Mouse (Mus musculus): ENCODE results near the gene Naa16. TPM values are rescaled to one million over a fixed set of nuclear protein-coding genes. Genes with fewer than 3 reads are reported as not detected.

The Naa16 gene
- polyA plus RNA-seq, 1 experiment from 2014 or later: 18.7 TPM

- POLR2A ChIA-PET: interaction anchor here (1.2 kb wide), 1 partner anchor 32 kb away, joined by 3 read pairs; no protein-coding TSS in a partner anchor
- CTCF ChIA-PET: interaction anchor here (0.7 to 1.6 kb wide), 5 partner anchors 9 to 148 kb away, joined by 3 to 4 read pairs (median 3); no protein-coding TSS in a partner anchor
- in situ Hi-C loops (cut with MboI; ENCODE audit: low pct_unique_long_range_greater_than_20kb): loop anchor here (25.0 kb wide), 1 partner anchor 651 kb away; no protein-coding TSS in a partner anchor
- no peak for DNase-seq (ENCODE audit: low read depth, low spot score)
- H3K27me3 ChIP-seq: no peaks in the 10 kb centered on the region
- TF ChIP-seq CTCF (IDR thresholded peaks at IDR 0.05): no peak
- ATAC-seq: no peak
Measured at GRCm38 (mm10) chr14:79313439-79314175, 77.0 kb downstream of the Naa16 start.

DNA sequence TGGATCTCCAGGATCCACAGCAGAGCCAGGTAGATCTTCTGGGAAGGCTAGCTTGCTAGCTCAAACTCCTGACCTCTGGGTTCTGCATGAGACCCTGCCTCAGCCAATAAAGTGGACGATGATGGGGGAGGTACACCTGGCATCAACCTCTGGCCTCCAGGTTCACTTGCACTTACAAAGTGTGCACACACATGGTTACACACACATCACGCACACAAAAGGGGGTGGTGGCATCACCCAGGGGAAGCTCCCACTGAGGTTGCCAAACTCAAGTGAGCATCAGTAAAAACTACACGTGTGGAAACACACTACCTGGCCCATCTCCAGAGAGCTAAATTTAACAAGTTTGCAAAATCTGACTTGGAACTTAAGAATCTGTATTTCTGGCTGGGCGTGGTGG is 77.9 kb downstream of the Naa16 start:
- in situ Hi-C loops (cut with MboI; ENCODE audit: low pct_unique_long_range_greater_than_20kb): loop anchor here (25.0 kb wide), 1 partner anchor 650 kb away; no protein-coding TSS in a partner anchor
- no peak for TF ChIP-seq CTCF (IDR thresholded peaks at IDR 0.05)
- ATAC-seq (no peak), DNase-seq (ENCODE audit: low read depth, low spot score) (no peak)
- ChIA-PET CTCF (interaction anchor here (1.0 to 1.6 kb wide), 3 partner anchors 10 to 21 kb away, joined by 3 to 4 read pairs (median 3); no protein-coding TSS in a partner anchor), POLR2A (interaction anchor here (1.2 kb wide), 1 partner anchor 33 kb away, joined by 3 read pairs; no protein-coding TSS in a partner anchor)
- H3K27me3 ChIP-seq: no peaks in the 10 kb centered on the region

DNA sequence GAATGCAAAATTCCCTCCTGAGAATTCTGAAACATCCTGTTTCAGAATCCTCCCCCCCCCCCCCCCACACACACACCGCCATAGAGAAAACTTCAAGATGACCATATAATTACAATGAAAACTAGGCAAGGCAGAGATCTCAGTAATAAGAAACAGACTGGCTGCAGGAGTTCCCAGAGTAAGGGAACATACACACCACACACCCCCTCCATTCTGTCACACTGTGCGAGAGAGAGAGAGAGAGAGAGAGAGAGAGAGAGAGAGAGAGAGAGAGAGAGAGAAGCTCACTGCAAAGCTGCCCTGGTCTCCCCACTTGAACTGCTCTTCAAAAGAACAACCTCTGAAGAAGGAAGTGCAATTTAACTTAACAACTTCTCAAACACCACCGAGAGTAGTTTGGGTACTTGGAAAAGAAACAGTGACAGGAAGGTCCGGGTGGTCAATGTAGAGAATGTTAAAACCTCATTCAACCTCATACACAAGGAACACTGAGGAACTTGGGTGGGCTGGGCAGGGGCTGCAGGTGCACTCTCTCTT is 78.6 kb downstream of the Naa16 start:
- in situ Hi-C loops (cut with MboI; ENCODE audit: low pct_unique_long_range_greater_than_20kb): loop anchor here (25.0 kb wide), 1 partner anchor 650 kb away; no protein-coding TSS in a partner anchor

DNA sequence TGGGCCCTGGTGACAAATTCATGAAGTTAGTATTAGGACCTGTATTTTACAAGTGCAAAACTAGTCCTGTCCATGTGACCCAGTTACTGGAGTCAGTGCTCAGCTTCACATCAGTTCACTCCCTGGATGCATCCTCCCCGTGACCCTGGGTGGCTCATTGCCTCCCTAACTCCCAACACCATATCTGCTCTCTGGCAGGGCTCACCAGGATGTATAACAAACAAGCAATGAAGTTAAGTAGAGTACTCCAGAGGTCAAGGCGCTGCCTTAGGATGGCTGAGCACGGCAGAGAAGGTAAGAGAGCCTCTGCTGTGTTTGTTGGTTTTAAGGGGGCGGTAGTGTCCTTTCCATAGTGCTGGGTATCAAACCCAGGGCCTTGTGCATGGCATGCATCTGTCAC is 81.5 kb downstream of the Naa16 start:
- CTCF ChIA-PET: no interaction called here
- TF ChIP-seq CTCF (IDR thresholded peaks at IDR 0.05): no peak
- no peaks in the 10 kb centered on the region for H3K27me3 ChIP-seq
- POLR2A ChIA-PET: no interaction called here
- DNase-seq (ENCODE audit: low read depth, low spot score) (no peak), ATAC-seq (no peak)
- in situ Hi-C loops (cut with MboI; ENCODE audit: low pct_unique_long_range_greater_than_20kb): loop anchor here (25.0 kb wide), 1 partner anchor 647 kb away; no protein-coding TSS in a partner anchor

More for the DNA sequence above, 78.6 kb downstream of the Naa16 start:
- H3K27me3 ChIP-seq: no peaks in the 10 kb centered on the region
- ATAC-seq (no peak), DNase-seq (ENCODE audit: low read depth, low spot score) (no peak)
- ChIA-PET POLR2A (no interaction called here), CTCF (interaction anchor here (1.6 kb wide), 2 partner anchors 11 to 20 kb away, joined by 3 to 4 read pairs; no protein-coding TSS in a partner anchor)
- no peak for TF ChIP-seq CTCF (IDR thresholded peaks at IDR 0.05)

DNA sequence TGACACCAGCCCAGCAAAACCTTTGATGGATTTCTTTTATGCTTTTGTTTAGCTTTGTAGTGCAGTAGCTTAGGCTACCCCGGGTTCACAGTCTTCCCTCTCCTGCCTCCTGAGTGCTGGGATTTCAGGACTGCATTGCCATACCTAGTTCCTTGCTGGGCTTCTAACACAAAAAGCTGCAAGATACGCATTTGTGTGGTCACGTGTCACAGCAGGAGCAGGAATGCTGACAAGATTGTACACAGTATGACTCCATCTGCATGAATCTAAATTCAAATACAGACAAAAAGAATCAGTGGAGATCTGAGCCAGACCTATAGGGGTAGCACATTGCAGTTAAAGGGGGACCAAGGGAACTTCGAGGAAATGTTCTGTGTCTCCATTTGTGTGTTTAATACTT is 82.2 kb downstream of the Naa16 start:
- ATAC-seq (no peak), DNase-seq (ENCODE audit: low read depth, low spot score) (no peak)
- in situ Hi-C loops (cut with MboI; ENCODE audit: low pct_unique_long_range_greater_than_20kb): loop anchor here (25.0 kb wide), 1 partner anchor 646 kb away; no protein-coding TSS in a partner anchor
- TF ChIP-seq CTCF (IDR thresholded peaks at IDR 0.05): no peak
- no peaks in the 10 kb centered on the region for H3K27me3 ChIP-seq
- POLR2A ChIA-PET: no interaction called here
- CTCF ChIA-PET: interaction anchor here (1.1 kb wide), 1 partner anchor 15 kb away, joined by 3 read pairs; no protein-coding TSS in a partner anchor

- in situ Hi-C loops (cut with MboI; ENCODE audit: low pct_unique_long_range_greater_than_20kb): loop anchor here (25.0 kb wide), 1 partner anchor 646 kb away; no protein-coding TSS in a partner anchor
- ATAC-seq: no peak
Measured at GRCm38 (mm10) chr14:79307908-79308307, 82.7 kb downstream of the Naa16 start.

GRCm38 (mm10) chr14:79307138-79307537 is 83.4 kb downstream of the Naa16 start:
- TF ChIP-seq CTCF (IDR thresholded peaks at IDR 0.05): no peak
- ChIA-PET POLR2A (no interaction called here), CTCF (interaction anchor here (1.1 kb wide), 1 partner anchor 14 kb away, joined by 3 read pairs; no protein-coding TSS in a partner anchor)
- no peak for DNase-seq (ENCODE audit: low read depth, low spot score)
- H3K27me3 ChIP-seq: no peaks in the 10 kb centered on the region
- in situ Hi-C loops (cut with MboI; ENCODE audit: low pct_unique_long_range_greater_than_20kb): loop anchor here (25.0 kb wide), 1 partner anchor 645 kb away; no protein-coding TSS in a partner anchor
- no peak for ATAC-seq

More at GRCm38 (mm10) chr14:79307908-79308307, 82.7 kb downstream of the Naa16 start:
- no peak for DNase-seq (ENCODE audit: low read depth, low spot score)
- TF ChIP-seq CTCF (IDR thresholded peaks at IDR 0.05): no peak
- ChIA-PET CTCF (interaction anchor here (1.1 kb wide), 1 partner anchor 15 kb away, joined by 3 read pairs; no protein-coding TSS in a partner anchor), POLR2A (no interaction called here)
- H3K27me3 ChIP-seq: no peaks in the 10 kb centered on the region

- no peak for TF ChIP-seq CTCF (IDR thresholded peaks at IDR 0.05)
- DNase-seq (ENCODE audit: low read depth, low spot score) (no peak), ATAC-seq (no peak)
- CTCF ChIA-PET: no interaction called here
- H3K27me3 ChIP-seq: no peaks in the 10 kb centered on the region
- in situ Hi-C loops (cut with MboI; ENCODE audit: low pct_unique_long_range_greater_than_20kb): loop anchor here (25.0 kb wide), 1 partner anchor 643 kb away; no protein-coding TSS in a partner anchor
- POLR2A ChIA-PET: no interaction called here
Measured at GRCm38 (mm10) chr14:79304873-79305464, 85.6 kb downstream of the Naa16 start.

DNA sequence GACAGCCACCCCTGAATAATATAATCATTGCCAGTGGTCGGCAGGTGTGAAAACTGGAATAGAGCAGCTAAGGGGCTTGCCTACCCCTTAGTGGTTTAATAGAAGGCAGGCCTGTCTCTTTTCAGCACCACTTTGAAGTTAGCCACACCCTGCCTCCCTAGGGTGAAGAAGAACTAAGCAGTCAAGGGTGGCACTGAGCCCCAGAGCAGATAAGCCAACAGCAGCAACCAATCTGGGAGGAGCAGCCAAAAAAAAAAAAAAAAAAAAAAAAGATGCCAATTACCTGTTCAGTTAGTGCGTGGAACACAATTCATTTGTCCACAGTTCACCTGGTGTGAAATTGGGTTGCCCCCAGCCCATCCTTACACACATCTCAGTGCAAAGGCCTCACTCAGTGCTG is 87.4 kb downstream of the Naa16 start:
- ATAC-seq: no peak
- H3K27me3 ChIP-seq: no peaks in the 10 kb centered on the region
- CTCF ChIA-PET: no interaction called here
- POLR2A ChIA-PET: interaction anchor here (0.6 kb wide), 1 partner anchor 9 kb away, joined by 3 read pairs; no protein-coding TSS in a partner anchor
- no peak for TF ChIP-seq CTCF (IDR thresholded peaks at IDR 0.05)
- in situ Hi-C loops (cut with MboI; ENCODE audit: low pct_unique_long_range_greater_than_20kb): loop anchor here (25.0 kb wide), 1 partner anchor 641 kb away; no protein-coding TSS in a partner anchor
- no peak for DNase-seq (ENCODE audit: low read depth, low spot score)

DNA sequence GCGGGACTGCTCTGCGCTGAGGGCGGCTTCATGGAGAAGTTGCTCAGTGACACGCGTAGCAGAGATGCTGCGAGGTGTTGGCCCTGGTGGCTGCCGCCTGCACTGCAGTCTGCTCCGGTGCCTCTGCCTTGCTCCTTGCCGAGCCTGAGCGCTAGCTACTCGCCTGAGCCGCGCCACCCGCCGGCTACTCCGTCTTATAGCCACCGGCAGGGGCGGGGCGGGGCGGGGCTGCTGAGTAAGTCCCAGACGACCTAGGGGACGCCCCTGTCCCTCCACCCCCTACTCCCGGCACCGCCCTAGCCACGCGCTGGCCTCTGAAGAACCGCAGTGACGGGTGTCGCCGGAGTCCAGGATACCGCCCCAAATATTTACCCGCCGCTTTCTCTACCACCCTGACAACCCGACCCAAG is 89.1 kb downstream of the Naa16 start, which contains the start of gene Rgcc:
TSS of gene Rgcc (minus strand) at position 180 of the 410 bp plus-strand sequence.
- ATAC-seq: peak; percentile 93
- no peaks in the 10 kb centered on the region for H3K27me3 ChIP-seq
- ChIA-PET CTCF (interaction anchor here (1.0 kb wide), 1 partner anchor 177 kb away, joined by 3 read pairs; no protein-coding TSS in a partner anchor), POLR2A (no interaction called here)
- no peak for DNase-seq (ENCODE audit: low read depth, low spot score)
- no peak for TF ChIP-seq CTCF (IDR thresholded peaks at IDR 0.05)
- in situ Hi-C loops (cut with MboI; ENCODE audit: low pct_unique_long_range_greater_than_20kb): loop anchor here (25.0 kb wide), 1 partner anchor 639 kb away; no protein-coding TSS in a partner anchor

Measured in Patski (cell line).